Mouse (Mus musculus) lung, postnatal 0 days (tissue): Measurements from ENCODE around the gene Rngtt. TPM values are rescaled to one million over a fixed set of nuclear protein-coding genes. Genes with fewer than 3 reads are reported as not detected.

Experiments
- ATAC-seq: fragments of 200-750 bp; cut with Nextera tagmentation; 2 replicates; pipeline ENCODE4 v1.8.0; 2017; ENCODE audit warnings: moderate library complexity
- DNase-seq: peaks from one replicate; pipeline ENCODE4 v3.0.0-alpha.2; 2016; ENCODE audit warnings: low spot score
- H3K27ac ChIP-seq: fragments of 300-500 bp; sonication (generic); 2 replicates; pipeline ENCODE4 v1.5.1; 2014; ENCODE audit warnings: antibody characterized with exemption, mild to moderate bottlenecking, low read length, mixed read lengths
- H3K27me3 ChIP-seq: fragments of 300-500 bp; sonication (generic); replicated peaks from 2 replicates; pipeline ENCODE4 v1.6.1; 2014; ENCODE audit warnings: low read length, mixed read lengths; ENCODE audit not compliant: insufficient read depth
- H3K36me3 ChIP-seq: fragments of 300-500 bp; sonication (generic); 2 replicates; pipeline ENCODE4 v1.6.1; 2014; ENCODE audit warnings: low read length, mixed read lengths; ENCODE audit not compliant: insufficient read depth
- H3K4me1 ChIP-seq: fragments of 300-500 bp; sonication (generic); 2 replicates; pipeline ENCODE4 v1.6.1; 2014; ENCODE audit warnings: antibody characterized with exemption, low read depth, low read length, mixed read lengths; ENCODE audit not compliant: insufficient read depth
- H3K4me2 ChIP-seq: fragments of 300-500 bp; sonication (generic); replicated peaks from 2 replicates; pipeline ENCODE4 v1.6.1; 2014; ENCODE audit warnings: low read depth, mild to moderate bottlenecking, low read length, moderate library complexity, mixed read lengths
- H3K4me3 ChIP-seq: fragments of 300-500 bp; sonication (generic); 2 replicates; pipeline ENCODE4 v1.5.1; 2014; ENCODE audit warnings: low read depth, low read length
- H3K9ac ChIP-seq: fragments of 300-500 bp; sonication (generic); replicated peaks from 2 replicates; pipeline ENCODE4 v1.6.1; 2014; ENCODE audit warnings: low read depth, mild to moderate bottlenecking
- H3K9me3 ChIP-seq: fragments of 300-500 bp; sonication (generic); 2 replicates; pipeline ENCODE4 v1.6.1; 2016; ENCODE audit warnings: low read length, mixed read lengths
- CTCF ChIP-seq: IDR thresholded peaks from 2 replicates; pipeline ENCODE4 v1.5.1; 2016; ENCODE audit warnings: antibody characterized with exemption, mild to moderate bottlenecking
- EP300 ChIP-seq: IDR thresholded peaks from 2 replicates; pipeline ENCODE4 v1.6.1; 2016; ENCODE audit warnings: antibody characterized with exemption, mild to moderate bottlenecking, control low read depth
- WGBS: fragments of 180-500 bp; shearing (Covaris S2); extraction: QIAGEN DNeasy Blood & Tissue Kit; methylation state at CpG from one replicate; pipeline ENCODE4 v1.1.7; 2014; 5-methylcytosine and 5-hydroxymethylcytosine counted together
- polyA plus RNA-seq: library from polyadenylated mRNA; unstranded; fragments of >200 nt; fragmentation: Nextera tagmentation; extraction: Ambion mirVana; gene quantifications from 2 replicates; pipeline ENCODE4 v1.2.1, GENCODE M21; 2015

The Rngtt gene
- polyA plus RNA-seq, 1 experiment from 2014 or later, result 9.4 TPM

DNA sequence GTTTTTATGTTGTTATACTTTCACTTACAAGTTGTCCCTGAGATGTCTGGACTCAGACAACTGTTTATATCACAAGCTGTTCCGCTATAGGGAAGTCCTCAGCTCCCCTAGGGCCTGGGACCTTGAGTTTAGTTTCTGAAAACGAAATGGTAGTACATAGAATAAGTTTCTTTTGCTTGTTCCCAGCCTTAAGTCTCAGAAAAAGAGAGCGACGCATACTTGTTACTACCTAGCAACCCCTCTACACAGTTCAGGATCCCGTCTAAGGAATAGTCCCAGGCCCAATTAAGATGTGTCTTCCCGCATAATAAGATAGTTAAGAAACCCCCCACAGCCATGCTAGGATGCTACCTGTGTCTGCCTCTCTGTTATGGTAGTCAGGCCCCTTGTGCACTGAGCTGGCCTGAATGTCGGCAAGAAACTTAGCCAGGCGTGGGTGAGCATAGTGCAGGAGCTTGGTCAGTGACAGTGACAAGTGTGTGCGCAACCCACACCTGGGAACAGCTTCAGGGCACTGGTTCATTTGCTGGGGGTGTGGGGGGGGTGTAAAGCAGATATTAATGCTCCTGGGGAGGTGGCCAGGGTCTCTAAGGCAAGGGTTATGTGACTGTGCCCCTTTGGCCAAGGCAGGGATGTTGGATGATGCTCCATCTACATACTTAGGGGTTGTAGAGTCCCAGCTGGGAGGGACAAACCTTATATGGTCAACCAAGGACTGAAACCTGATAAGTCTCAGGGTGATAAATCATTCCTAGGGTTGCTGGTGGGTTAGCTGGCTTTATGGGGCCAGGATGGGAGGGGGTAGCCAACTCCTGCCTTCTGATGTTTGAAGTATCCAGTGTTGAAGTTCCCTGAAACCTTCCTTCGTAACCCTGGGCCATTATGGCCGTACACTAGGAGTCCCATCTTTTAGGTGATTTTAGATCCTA, 39.5 kb upstream of the Rngtt start:
- Histone ChIP-seq H3K4me1 (no peaks in the 10 kb centered on the region), H3K9ac (no peak overlapping the region), H3K4me2 (no peak overlapping the region), H3K9me3 (no peaks in the 10 kb centered on the region), H3K27me3 (no peaks in the 10 kb centered on the region), H3K36me3 (no peaks in the 10 kb centered on the region), H3K4me3 (no peak overlapping the region), H3K27ac (no peak overlapping the region)
- no peak for ATAC-seq
- DNase-seq, result no peak
- TF ChIP-seq CTCF (no peak), EP300 (no peak)
- 79% methylated on average over 11 of the region's 11 CpGs for WGBS

DNA sequence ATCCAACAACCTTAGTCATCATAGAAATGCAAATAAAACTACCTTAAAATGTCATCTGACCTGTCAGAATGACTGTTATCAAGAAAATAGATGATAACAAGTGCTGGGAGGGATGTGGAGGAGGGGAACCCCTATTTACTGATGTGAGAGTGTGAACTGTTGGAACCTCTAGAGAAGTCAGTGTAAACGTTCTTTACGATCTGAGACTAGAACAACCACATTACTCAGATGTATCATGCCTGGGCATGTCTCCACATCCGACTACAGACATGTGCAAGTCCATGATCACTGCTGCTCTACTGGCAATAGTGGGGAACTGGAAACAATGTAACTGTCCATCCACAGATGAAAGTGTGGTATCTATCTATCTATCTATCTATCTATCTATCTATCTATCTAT, 36.7 kb upstream of the Rngtt start:
- H3K36me3 ChIP-seq, result no peaks in the 10 kb centered on the region
- no peak overlapping the region for H3K9ac ChIP-seq
- DNase-seq, result no peak
- no peak for ATAC-seq
- no peak overlapping the region for H3K4me2 ChIP-seq
- no peak overlapping the region for H3K27ac ChIP-seq
- H3K27me3 ChIP-seq, result no peaks in the 10 kb centered on the region
- TF ChIP-seq CTCF (no peak), EP300 (no peak)
- H3K4me3 ChIP-seq, result no peak overlapping the region
- 37% methylated on average over 3 of the region's 3 CpGs for WGBS
- H3K9me3 ChIP-seq, result no peaks in the 10 kb centered on the region
- H3K4me1 ChIP-seq, result no peaks in the 10 kb centered on the region

DNA sequence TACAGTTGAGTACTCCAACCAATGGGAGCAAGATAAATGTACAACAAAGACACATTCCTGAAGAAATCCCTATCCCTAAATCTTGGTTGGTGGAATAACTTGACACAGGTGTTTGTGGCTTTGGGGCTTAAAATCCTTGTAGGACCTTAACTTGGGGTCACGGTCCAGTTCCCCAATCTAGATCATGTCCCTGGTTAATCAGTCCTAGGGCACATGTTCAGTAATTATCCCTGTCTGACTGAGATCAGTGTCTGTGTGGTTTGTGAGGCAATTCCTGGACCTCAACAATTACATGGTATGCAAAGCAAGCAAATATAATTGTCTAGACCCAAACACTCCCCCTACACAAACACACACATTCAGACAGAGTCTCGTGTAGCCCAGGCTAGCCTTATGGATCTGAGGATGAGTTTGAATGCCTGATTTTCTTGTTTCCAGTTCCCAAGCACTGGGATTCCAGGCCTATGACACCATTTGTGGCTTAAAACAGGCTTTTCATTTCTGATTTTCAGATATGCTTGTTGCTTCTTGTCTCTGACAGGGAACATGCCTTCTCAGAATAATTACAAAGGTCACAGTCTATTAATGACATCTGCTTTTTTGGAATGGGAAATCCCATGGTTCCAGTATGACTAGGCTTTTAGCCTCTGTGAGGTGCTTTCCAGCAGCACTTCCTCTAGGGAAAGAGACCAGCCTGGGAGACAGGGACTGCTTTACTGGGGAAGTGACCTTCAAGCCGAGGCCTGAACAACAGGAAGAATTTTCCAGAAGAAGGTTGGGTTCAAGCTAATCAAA, 28.0 kb upstream of the Rngtt start:
- no peak for DNase-seq

DNA sequence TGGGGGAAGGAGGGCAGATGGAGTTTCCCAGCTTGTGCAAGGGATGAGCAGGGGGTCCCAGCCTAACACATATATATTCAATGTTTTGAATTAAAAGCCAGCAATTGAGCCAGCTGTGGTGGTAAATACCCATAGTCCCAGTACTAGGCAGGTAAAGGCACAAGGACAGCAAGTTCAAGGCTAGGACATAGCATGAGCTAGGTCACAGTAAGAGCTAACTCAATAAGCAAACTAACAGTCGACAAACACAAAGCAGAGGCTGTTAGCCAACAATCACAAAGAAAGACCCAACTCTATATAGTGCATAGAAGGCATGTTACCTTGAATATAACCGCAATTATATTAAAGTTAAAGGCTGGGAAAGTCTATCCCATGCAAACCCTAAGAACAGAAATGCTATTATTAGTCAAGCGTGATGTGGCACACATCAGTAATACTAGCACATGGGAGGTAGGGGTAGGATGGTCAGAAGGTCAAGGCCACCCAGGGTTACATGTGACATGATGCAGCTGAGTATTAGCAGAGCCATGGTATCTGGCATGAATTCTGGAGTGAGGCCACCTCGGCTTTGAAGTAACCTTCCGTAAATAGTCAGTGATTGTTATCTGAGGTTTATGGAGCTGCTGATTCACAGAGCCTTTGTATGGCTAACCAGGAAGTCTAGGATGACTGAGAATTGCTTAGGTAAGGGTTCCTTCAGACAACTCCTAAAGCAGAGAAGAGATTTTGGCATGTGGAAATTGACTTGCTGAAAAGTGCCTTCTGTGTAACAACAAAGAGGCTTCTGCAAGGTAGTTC, 25.8 kb upstream of the Rngtt start:
- no peak for DNase-seq
- Histone ChIP-seq H3K9me3 (no peaks in the 10 kb centered on the region), H3K9ac (no peak overlapping the region), H3K4me3 (no peak overlapping the region), H3K27me3 (no peaks in the 10 kb centered on the region), H3K4me2 (no peak overlapping the region), H3K4me1 (no peaks in the 10 kb centered on the region), H3K27ac (no peak overlapping the region), H3K36me3 (no peaks in the 10 kb centered on the region)
- ATAC-seq, result no peak
- TF ChIP-seq CTCF (no peak), EP300 (no peak)
- 64% methylated on average over 5 of the region's 5 CpGs for WGBS

More for the DNA sequence above, 28.0 kb upstream of the Rngtt start:
- Histone ChIP-seq H3K27me3 (no peaks in the 10 kb centered on the region), H3K9ac (no peak overlapping the region), H3K27ac (no peak overlapping the region), H3K36me3 (no peaks in the 10 kb centered on the region), H3K4me1 (no peaks in the 10 kb centered on the region), H3K4me2 (no peak overlapping the region), H3K4me3 (no peak overlapping the region), H3K9me3 (no peaks in the 10 kb centered on the region)
- 70% methylated on average over 3 of the region's 3 CpGs for WGBS
- no peak for ATAC-seq
- TF ChIP-seq EP300 (no peak), CTCF (no peak)

DNA sequence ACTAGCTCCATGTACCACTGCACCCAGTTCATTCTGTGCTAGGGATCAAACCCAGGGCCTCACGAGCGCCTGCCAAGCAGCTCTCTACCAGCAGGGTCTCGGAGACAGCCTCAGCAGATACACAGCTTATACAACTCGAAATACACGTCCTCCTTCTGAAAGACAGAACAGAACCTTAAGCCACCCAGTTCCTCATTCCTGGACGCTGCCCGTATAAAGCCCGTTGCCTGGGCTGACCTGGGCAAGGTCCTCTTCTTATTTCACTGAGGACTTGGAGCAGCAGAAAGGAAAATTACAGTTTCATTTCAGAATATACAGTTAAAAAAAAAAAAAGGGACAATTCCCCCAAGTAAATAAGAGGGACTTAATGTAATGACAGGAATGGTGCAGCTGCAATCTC, 24.7 kb upstream of the Rngtt start:
- Histone ChIP-seq H3K27me3 (no peaks in the 10 kb centered on the region), H3K4me2 (no peak overlapping the region), H3K9ac (no peak overlapping the region), H3K27ac (no peak overlapping the region), H3K36me3 (no peaks in the 10 kb centered on the region), H3K4me3 (no peak overlapping the region), H3K4me1 (no peaks in the 10 kb centered on the region), H3K9me3 (no peaks in the 10 kb centered on the region)
- no peak for DNase-seq
- TF ChIP-seq EP300 (no peak), CTCF (no peak)
- no peak for ATAC-seq
- 77% methylated on average over 8 of the region's 8 CpGs for WGBS
